22 mouse cellular contexts compared by ENCODE assay signal in the genomic region with DNA sequence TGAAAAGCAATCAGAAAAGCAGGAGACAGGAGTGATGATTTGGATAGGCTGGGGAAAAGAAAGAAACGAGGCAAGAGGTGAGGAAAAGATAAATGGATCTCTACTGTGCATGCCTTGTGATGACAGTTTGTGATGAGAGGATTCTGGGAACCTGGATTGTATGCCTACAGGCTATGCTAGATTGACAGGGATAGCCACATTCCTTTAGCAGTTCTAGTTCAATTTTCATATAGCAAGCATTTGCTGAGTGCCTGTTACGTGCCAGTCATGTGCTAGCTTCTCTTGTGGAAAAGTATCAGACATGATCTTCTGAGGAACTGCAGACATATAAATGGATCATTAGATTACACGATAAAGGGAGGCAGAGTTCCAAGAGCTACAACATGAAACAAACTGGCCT.
"Had no signal": no experiment of that assay in that cellular context is flagged by ENCODE, and none has a peak within 500 bp of the region (broad histone marks: within the 10 kb centered on the region; RNA-seq: fewer than 3 reads in every experiment).

No protein-coding gene starts in this region.

- H3K4me3 ChIP-seq: layer of hippocampus, adult 2 months; limb, embryonic 10.5 days; limb, embryonic 13.5 days; liver, embryonic 12.5 days; liver, embryonic 15.5 days; lung, embryonic 15.5 days; megakaryocyte, embryonic 14.5 days; midbrain, embryonic 12.5 days had no signal

- DNase-seq: kidney, adult 2 months; kidney, postnatal 25 days; layer of hippocampus, adult 9-11 months; liver; lung, adult 18-20 months; lung, postnatal 10 days; lung, postnatal 36 days; right cerebral cortex, postnatal 14 days; right cerebral cortex, postnatal 4 days; thymus, adult 2 months; thymus, postnatal 14 days; thymus, postnatal 4 days had no signal

- H3K4me1 ChIP-seq: limb, embryonic 10.5 days; limb, embryonic 13.5 days; liver, embryonic 12.5 days; liver, embryonic 15.5 days; lung, embryonic 15.5 days; megakaryocyte, embryonic 14.5 days; midbrain, embryonic 12.5 days had no signal

- ATAC-seq: liver, embryonic 12.5 days had no signal

- H3K27ac ChIP-seq: kidney, postnatal 0 days; layer of hippocampus, adult 2 months; limb, embryonic 10.5 days; limb, embryonic 13.5 days; liver, embryonic 12.5 days; liver, embryonic 15.5 days; lung, embryonic 15.5 days; midbrain, embryonic 12.5 days; stomach, postnatal 0 days had no signal

- H3K36me3 ChIP-seq: limb, embryonic 10.5 days; limb, embryonic 13.5 days; liver, embryonic 12.5 days; liver, embryonic 15.5 days; lung, embryonic 15.5 days; midbrain, embryonic 12.5 days had no signal

- H3K9ac ChIP-seq: limb, embryonic 13.5 days; liver, embryonic 12.5 days; liver, embryonic 15.5 days; lung, embryonic 15.5 days; midbrain, embryonic 12.5 days had no signal

- H3K4me2 ChIP-seq: limb, embryonic 13.5 days; liver, embryonic 12.5 days; liver, embryonic 15.5 days; lung, embryonic 15.5 days; midbrain, embryonic 12.5 days had no signal

- H3K9me3 ChIP-seq: limb, embryonic 10.5 days; limb, embryonic 13.5 days; liver, embryonic 12.5 days; liver, embryonic 15.5 days; lung, embryonic 15.5 days; megakaryocyte, embryonic 14.5 days; midbrain, embryonic 12.5 days had no signal

- H3K27me3 ChIP-seq: limb, embryonic 13.5 days; liver, embryonic 12.5 days; liver, embryonic 15.5 days; lung, embryonic 15.5 days; megakaryocyte, embryonic 14.5 days; midbrain, embryonic 12.5 days had no signal
